Mouse (Mus musculus): Measurements from ENCODE around the gene Lrsam1. TPM values are rescaled to one million over a fixed set of nuclear protein-coding genes. Genes with fewer than 3 reads are reported as not detected.

Gene Lrsam1
- polyA plus RNA-seq, 1 experiment from 2014 or later, result 14.4 TPM

DNA sequence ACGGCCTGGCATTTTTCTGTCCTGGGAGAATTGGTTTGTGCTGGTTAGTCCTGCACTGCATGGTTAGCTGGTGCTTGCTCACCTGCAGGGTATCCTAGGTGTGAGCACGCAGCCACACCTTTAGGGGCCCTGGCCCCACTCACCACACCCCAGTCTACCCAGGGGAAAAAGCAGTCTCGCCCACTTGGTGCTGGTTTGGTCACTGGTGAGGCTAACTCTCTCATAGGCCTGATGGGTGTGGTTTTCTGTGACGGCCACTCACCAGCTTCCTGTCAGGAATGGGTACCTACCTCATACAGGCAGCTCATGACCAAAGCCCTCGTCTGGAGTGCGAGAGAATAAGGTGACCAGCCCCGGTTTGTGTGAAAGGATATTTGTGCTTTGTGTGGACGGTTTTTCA lies 56.1 kb downstream of the Lrsam1 start:
- no peaks in the 10 kb centered on the region for H3K27me3 ChIP-seq
- H3K9me3 ChIP-seq, result no peaks in the 10 kb centered on the region
- no peak overlapping the region for H3K4me2 ChIP-seq (replicated peaks)
- peaks cover 24% of the 10 kb centered on the region for H3K4me1 ChIP-seq
- WGBS, result 78% methylated on average over 8 of the region's 8 CpGs
- peaks cover 12% of the 10 kb centered on the region for H3K36me3 ChIP-seq
- H3K9ac ChIP-seq, result no peak overlapping the region
- 0 out of 2 replicates have a peak overlapping the region, but pooled peaks have one; percentile 6 for H3K27ac ChIP-seq
- H3K4me3 ChIP-seq, result no peak overlapping the region
- no peak for ATAC-seq (ENCODE audit: insufficient number of reproducible peaks, insufficient read depth, low FRiP score, low TSS enrichment)

DNA sequence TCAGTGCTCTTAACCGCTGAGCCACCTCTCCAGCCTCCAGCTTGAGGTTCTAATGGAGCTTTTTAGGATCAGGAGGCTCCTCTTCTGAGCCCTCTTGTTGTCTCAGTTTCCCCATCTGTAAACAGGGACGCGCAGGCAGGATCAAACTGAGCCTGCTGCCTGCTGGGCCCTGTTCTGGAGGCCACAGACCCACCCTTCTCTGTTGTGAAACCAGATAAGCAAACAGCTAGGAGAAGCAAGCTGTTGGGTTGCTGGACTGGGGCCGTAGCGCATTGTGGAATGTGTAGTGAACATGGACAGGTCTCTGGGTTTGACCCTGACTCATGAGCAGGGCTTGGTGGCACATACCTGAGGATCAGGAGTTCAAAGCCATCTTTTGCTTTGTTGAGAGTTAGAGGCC lies 56.8 kb downstream of the Lrsam1 start:
- WGBS, result 89% methylated on average over 5 of the region's 5 CpGs
- H3K4me3 ChIP-seq, result no peak overlapping the region
- peaks cover 8% of the 10 kb centered on the region; the same call in 1 of the 2 replicates for H3K36me3 ChIP-seq
- H3K9me3 ChIP-seq, result no peaks in the 10 kb centered on the region
- H3K9ac ChIP-seq, result no peak overlapping the region
- no peak overlapping the region for H3K4me2 ChIP-seq (replicated peaks)
- no peak for ATAC-seq (ENCODE audit: insufficient number of reproducible peaks, insufficient read depth, low FRiP score, low TSS enrichment)
- H3K27me3 ChIP-seq, result no peaks in the 10 kb centered on the region
- H3K27ac ChIP-seq, result no peak overlapping the region
- H3K4me1 ChIP-seq, result peaks cover 24% of the 10 kb centered on the region

DNA sequence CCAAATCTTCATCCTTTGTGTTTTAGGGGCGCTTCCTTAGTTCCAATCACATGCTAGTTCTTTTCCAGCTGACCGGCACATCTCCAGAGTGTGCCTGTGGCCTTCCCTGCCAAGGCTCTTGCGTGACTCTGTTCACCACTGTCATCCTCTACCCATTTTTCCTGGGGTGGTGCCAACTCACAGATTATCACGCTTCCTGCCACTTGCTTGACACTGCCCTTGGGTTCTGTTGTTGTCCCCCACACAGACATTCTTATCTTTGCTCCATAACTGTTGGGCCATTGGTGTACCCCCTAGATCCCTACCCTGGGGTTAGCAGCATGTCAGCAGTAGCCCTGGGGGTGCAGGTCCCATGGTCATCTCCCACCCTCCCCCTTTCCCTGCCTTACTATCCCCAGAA lies 57.9 kb downstream of the Lrsam1 start:
- Histone ChIP-seq H3K4me3 (no peak overlapping the region), H3K4me1 (peaks cover 18% of the 10 kb centered on the region), H3K27ac (no peak overlapping the region), H3K9me3 (no peaks in the 10 kb centered on the region), H3K36me3 (peaks cover 5% of the 10 kb centered on the region; the same call in 1 of the 2 replicates), H3K4me2 (replicated peaks) (no peak overlapping the region), H3K9ac (no peak overlapping the region), H3K27me3 (no peaks in the 10 kb centered on the region)
- WGBS, result 92% methylated on average over 4 of the region's 4 CpGs
- no peak for ATAC-seq (ENCODE audit: insufficient number of reproducible peaks, insufficient read depth, low FRiP score, low TSS enrichment)

DNA sequence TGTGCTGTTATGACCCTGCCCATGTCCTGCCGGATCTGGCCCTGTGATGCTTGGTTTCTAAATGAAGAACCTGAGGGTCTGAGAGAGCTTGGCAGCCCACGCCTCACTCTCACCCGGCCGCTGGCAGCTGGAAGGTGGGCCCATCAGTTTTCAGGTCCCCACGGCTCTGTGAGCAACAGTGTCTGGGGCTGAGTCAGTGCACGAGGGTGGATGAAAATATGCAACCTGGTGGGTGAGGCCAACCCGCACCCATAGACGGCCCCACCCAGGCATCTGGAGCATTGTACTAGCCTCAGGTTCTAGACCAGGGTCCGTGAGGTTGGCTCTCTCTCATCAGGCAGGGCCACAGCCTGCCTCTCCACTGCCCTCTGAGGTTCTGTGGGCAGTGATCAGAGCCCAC lies 59.3 kb downstream of the Lrsam1 start:
- Histone ChIP-seq H3K9ac (no peak overlapping the region), H3K9me3 (no peaks in the 10 kb centered on the region), H3K4me1 (peaks cover 18% of the 10 kb centered on the region), H3K4me2 (replicated peaks) (no peak overlapping the region), H3K27ac (no peak overlapping the region), H3K36me3 (peaks cover 5% of the 10 kb centered on the region; the same call in 1 of the 2 replicates), H3K4me3 (no peak overlapping the region), H3K27me3 (no peaks in the 10 kb centered on the region)
- no peak for ATAC-seq (ENCODE audit: insufficient number of reproducible peaks, insufficient read depth, low FRiP score, low TSS enrichment)
- 86% methylated on average over 9 of the region's 9 CpGs for WGBS

DNA sequence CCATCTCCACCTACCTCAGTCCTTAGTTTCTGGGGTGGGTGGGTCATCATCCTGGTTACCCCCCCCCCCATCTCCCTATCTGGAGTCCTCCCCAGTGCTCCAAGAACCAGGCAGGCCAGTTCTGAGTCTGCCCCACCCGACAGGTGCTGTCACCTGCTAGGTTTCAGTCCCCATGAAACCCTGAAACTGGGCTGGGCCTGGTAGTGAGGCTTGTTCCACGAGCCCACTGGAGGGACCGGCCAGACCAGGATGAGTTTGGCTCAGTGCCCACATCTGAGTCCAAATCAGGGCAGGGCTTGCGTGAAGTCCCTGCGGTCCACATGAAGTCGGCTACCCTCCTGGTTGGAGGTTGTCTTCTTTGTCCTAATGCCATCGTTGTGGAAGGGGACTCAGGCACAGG lies 62.4 kb downstream of the Lrsam1 start:
- WGBS, result 83% methylated on average over 7 of the region's 7 CpGs
- H3K36me3 ChIP-seq, result no peaks in the 10 kb centered on the region
- ATAC-seq (ENCODE audit: insufficient number of reproducible peaks, insufficient read depth, low FRiP score, low TSS enrichment), result no peak
- no peak overlapping the region for H3K4me3 ChIP-seq
- H3K4me2 ChIP-seq (replicated peaks), result no peak overlapping the region
- no peak overlapping the region for H3K27ac ChIP-seq
- H3K9ac ChIP-seq, result no peak overlapping the region
- H3K9me3 ChIP-seq, result no peaks in the 10 kb centered on the region
- H3K4me1 ChIP-seq, result peaks cover 34% of the 10 kb centered on the region
- H3K27me3 ChIP-seq, result no peaks in the 10 kb centered on the region

DNA sequence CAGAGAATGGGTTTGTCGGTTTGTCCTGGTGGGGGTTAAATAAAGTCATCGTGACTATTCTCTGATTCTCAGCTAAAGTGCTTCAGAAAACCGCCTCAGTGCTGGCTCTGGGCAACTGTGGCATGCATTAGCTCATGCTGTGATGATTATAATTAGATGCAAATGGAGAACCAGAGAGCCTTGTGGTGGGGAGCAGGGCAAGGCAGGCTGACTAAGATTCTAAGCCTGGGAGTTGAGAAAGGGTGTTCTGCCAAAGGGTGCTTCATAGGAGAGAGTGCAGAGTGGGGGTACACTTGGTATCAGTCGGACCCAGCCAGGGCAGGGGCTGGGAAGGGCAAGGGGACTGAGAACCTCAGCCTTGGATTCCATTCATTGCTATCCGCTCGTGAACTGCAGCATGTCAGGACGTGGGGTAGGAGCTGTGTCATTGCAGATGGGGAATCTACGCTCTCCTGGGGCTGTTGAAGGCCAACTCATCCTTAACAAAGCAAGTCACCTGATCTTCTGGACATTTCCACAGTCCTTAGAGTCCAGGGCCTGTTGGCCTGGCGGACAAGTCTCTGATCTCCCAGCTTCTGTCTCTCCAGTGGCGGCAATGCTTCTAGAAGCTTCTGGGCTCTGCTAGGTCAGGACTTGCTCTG lies 64.8 kb downstream of the Lrsam1 start:
- 52% methylated on average over 10 of the region's 10 CpGs for WGBS
- Histone ChIP-seq H3K36me3 (0 out of 2 replicates have a peak, but pooled peaks cover 9% of the 10 kb centered on the region), H3K27ac (peak overlapping the region; percentile 25; the same call in 1 of the 2 replicates), H3K9ac (no peak overlapping the region), H3K4me2 (replicated peaks) (no peak overlapping the region), H3K9me3 (no peaks in the 10 kb centered on the region), H3K27me3 (no peaks in the 10 kb centered on the region), H3K4me1 (peaks cover 34% of the 10 kb centered on the region), H3K4me3 (no peak overlapping the region)
- no peak for ATAC-seq (ENCODE audit: insufficient number of reproducible peaks, insufficient read depth, low FRiP score, low TSS enrichment)

DNA sequence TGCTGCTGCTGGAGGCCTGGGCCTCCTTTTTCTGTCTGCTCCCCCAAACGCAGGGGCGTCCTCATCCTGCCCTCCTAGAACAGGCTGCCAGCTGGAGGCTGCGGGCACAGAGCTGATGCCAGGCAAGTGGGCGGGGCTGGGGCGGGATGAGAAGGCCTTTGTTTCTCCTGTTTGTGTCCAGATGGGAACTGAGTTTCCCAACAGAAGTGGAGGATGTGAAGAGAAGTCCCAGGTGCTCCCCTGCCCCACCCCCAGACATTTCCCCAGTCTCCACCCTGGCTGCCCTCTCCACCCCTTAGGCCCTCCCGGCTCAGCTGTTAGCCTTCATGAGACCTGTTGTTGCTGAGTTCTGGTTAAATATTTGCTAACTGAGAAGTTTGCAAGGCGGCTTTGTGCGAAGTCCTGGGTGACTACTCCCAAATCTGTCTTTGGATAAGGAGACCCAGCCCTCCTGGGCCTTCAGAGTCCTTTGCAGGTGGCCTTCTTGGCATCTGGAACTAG lies 65.8 kb downstream of the Lrsam1 start:
- no peaks in the 10 kb centered on the region for H3K27me3 ChIP-seq
- ATAC-seq (ENCODE audit: insufficient number of reproducible peaks, insufficient read depth, low FRiP score, low TSS enrichment), result no peak
- H3K27ac ChIP-seq, result peak overlapping the region; percentile 25; the same call in 1 of the 2 replicates
- H3K9me3 ChIP-seq, result no peaks in the 10 kb centered on the region
- H3K9ac ChIP-seq, result no peak overlapping the region
- peaks cover 38% of the 10 kb centered on the region for H3K4me1 ChIP-seq
- no peak overlapping the region for H3K4me2 ChIP-seq (replicated peaks)
- H3K36me3 ChIP-seq, result 0 out of 2 replicates have a peak, but pooled peaks cover 9% of the 10 kb centered on the region
- 40% methylated on average over 8 of the region's 8 CpGs for WGBS
- H3K4me3 ChIP-seq, result no peak overlapping the region

DNA sequence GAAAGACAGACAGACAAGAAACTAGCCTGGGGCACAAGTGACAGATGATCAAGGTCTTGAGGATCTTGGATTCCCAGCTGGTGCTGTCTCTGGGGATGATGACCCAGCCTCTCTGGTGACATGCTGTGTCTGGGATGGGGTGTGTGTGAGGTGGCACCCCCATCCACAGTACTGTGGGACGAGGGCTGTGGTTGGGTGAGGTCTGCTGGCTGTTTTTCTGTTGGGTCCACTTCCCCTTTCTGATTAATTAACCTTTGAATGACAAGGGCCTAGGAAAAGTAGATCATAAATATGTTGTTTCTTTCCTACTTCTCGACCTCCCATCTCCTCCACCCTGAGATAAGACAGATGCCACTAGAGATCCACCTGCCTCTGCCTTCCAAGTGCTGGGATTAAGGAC lies 67.3 kb downstream of the Lrsam1 start:
- ATAC-seq (ENCODE audit: insufficient number of reproducible peaks, insufficient read depth, low FRiP score, low TSS enrichment), result no peak
- H3K9ac ChIP-seq, result no peak overlapping the region
- no peak overlapping the region for H3K4me2 ChIP-seq (replicated peaks)
- no peak overlapping the region for H3K4me3 ChIP-seq
- H3K27me3 ChIP-seq, result no peaks in the 10 kb centered on the region
- H3K9me3 ChIP-seq, result no peaks in the 10 kb centered on the region
- WGBS, result 69% methylated on average over 2 of the region's 2 CpGs
- no peak overlapping the region for H3K27ac ChIP-seq
- H3K4me1 ChIP-seq, result peaks cover 38% of the 10 kb centered on the region
- 0 out of 2 replicates have a peak, but pooled peaks cover 9% of the 10 kb centered on the region for H3K36me3 ChIP-seq

DNA sequence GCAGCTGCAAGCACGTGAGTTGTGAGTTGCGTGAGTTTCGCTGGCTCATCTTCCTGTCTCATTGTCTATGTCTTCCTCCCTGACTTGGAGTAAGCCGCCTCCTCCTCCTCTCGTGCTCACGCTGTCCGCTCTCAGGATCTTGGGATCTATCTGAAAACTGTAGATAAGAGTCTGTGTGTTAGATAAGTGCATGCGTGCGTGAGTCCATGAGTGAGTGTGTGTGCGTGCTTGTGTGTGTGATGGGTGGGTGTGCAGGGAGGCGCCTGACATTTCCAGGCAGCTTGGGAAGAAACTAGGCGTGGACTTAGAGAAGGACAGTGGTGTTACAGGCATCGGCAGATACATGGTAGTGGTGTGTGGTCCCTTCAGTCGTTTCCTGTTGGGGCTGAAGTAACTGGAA lies 68.9 kb downstream of the Lrsam1 start:
- H3K27ac ChIP-seq, result no peak overlapping the region
- H3K36me3 ChIP-seq, result 0 out of 2 replicates have a peak, but pooled peaks cover 9% of the 10 kb centered on the region
- ATAC-seq (ENCODE audit: insufficient number of reproducible peaks, insufficient read depth, low FRiP score, low TSS enrichment), result no peak
- H3K9ac ChIP-seq, result no peak overlapping the region
- no peak overlapping the region for H3K4me3 ChIP-seq
- H3K4me1 ChIP-seq, result peaks cover 43% of the 10 kb centered on the region
- no peaks in the 10 kb centered on the region for H3K9me3 ChIP-seq
- WGBS, result 91% methylated on average over 14 of the region's 14 CpGs
- H3K4me2 ChIP-seq (replicated peaks), result no peak overlapping the region
- H3K27me3 ChIP-seq, result no peaks in the 10 kb centered on the region

DNA sequence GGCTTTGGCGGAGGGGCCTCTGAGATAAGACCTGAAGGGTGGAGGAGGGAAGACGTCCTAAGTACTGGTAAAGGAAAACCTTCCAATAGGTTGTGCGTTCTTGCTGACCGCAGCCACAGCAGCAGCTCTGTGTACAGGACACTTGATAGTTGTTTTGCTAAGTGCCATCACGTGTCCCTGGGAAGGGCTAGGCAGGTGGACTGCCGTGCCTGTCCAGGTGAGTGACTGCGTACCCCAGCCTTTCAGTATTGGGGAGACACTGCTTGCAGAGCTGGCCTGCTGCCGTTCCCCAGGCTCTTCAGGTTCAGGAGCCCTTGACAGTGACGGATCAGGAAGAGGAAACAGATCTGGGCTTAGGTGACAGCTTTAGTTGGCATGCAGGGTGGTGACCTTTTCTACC lies 70.1 kb downstream of the Lrsam1 start:
- Histone ChIP-seq H3K27me3 (no peaks in the 10 kb centered on the region), H3K4me1 (peaks cover 36% of the 10 kb centered on the region), H3K36me3 (0 out of 2 replicates have a peak, but pooled peaks cover 9% of the 10 kb centered on the region), H3K9ac (no peak overlapping the region), H3K4me2 (replicated peaks) (no peak overlapping the region), H3K4me3 (no peak overlapping the region), H3K27ac (no peak overlapping the region), H3K9me3 (no peaks in the 10 kb centered on the region)
- ATAC-seq (ENCODE audit: insufficient number of reproducible peaks, insufficient read depth, low FRiP score, low TSS enrichment), result no peak
- 66% methylated on average over 9 of the region's 9 CpGs for whole genome bisulfite sequencing

DNA sequence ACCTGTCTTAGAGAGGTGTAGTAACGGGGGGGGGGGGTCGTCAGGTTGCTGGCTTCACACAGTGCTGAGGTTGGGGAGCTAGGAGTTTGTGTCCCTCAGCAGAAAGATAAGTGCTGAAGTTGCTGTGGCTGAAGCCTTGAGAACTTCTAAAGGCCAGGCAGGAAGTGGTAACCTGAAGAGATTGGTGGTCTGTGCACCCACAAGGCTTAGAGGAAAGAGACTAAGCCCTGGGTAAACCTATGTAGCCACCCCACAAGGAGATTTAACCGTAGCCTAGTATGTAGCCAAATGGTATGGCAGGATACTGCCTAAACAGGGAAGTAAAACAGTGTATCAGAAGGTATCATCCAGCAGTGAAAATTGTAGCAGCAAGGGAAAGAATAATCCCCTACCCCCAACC lies 71.1 kb downstream of the Lrsam1 start:
- peaks cover 26% of the 10 kb centered on the region for H3K4me1 ChIP-seq
- H3K36me3 ChIP-seq, result 0 out of 2 replicates have a peak, but pooled peaks cover 9% of the 10 kb centered on the region
- H3K4me3 ChIP-seq, result no peak overlapping the region
- H3K4me2 ChIP-seq (replicated peaks), result no peak overlapping the region
- ATAC-seq (ENCODE audit: insufficient number of reproducible peaks, insufficient read depth, low FRiP score, low TSS enrichment), result no peak
- H3K9ac ChIP-seq, result no peak overlapping the region
- no peaks in the 10 kb centered on the region for H3K9me3 ChIP-seq
- no peaks in the 10 kb centered on the region for H3K27me3 ChIP-seq
- WGBS, result 88% methylated on average over 3 of the region's 3 CpGs
- H3K27ac ChIP-seq, result no peak overlapping the region

DNA sequence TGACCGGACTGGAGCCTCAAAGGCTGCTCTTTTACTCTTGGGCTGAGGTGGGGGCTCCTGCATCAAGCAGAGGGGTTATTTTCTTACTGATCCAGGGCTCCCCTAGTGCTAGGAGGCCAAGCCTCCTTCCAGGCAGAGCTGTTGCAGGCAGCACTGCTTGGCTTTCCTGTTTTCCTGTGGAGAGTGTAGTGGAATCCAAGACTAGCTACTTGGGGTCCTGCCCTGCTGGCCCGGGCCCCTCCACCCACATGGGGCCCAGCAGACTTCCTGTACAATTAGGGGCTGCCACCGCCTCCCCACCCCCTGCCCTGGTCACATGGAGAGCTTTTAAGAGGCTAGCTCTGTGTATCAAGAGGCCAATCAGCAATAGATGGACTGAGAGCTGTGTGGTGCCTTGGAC lies 72.9 kb downstream of the Lrsam1 start:
- Histone ChIP-seq H3K9me3 (no peaks in the 10 kb centered on the region), H3K27ac (peak overlapping the region; percentile 86), H3K9ac (no peak overlapping the region), H3K4me2 (replicated peaks) (no peak overlapping the region), H3K27me3 (no peaks in the 10 kb centered on the region), H3K4me1 (peaks cover 38% of the 10 kb centered on the region), H3K4me3 (no peak overlapping the region), H3K36me3 (0 out of 2 replicates have a peak, but pooled peaks cover 12% of the 10 kb centered on the region)
- peak; percentile 61; the same call in 1 of the 2 replicates for ATAC-seq (ENCODE audit: insufficient number of reproducible peaks, insufficient read depth, low FRiP score, low TSS enrichment)
- 20% methylated on average over 3 of the region's 3 CpGs for WGBS

All from embryonic facial prominence, embryonic 12.5 days (tissue).